Mouse (Mus musculus) limb, embryonic 10.5 days (tissue): Measurements from ENCODE around the gene Hcn1. TPM values are rescaled to one million over a fixed set of nuclear protein-coding genes. Genes with fewer than 3 reads are reported as not detected.
A peak's percentile ranks its signal among the peaks of the same experiment; 100 is the strongest.
"Not testable (repeated sequence)": the region's sequence is repeated elsewhere in the genome, so short reads cannot be mapped to it uniquely, and the experiment has no call there.

Experiments
- DNase-seq: peaks from one replicate; pipeline ENCODE4 v3.0.0-alpha.2; 2017; ENCODE audit warnings: low spot score
- H3K27ac ChIP-seq: fragments of 300-500 bp; sonication (generic); 2 replicates; pipeline ENCODE4 v1.5.1; 2016; ENCODE audit warnings: mild to moderate bottlenecking
- H3K27me3 ChIP-seq: fragments of 300-500 bp; sonication (generic); 2 replicates; pipeline ENCODE4 v1.6.1; 2016; ENCODE audit warnings: low read depth, mild to moderate bottlenecking; ENCODE audit not compliant: poor library complexity, severe bottlenecking
- H3K36me3 ChIP-seq: fragments of 300-500 bp; sonication (generic); 2 replicates; pipeline ENCODE4 v1.6.1; 2016; ENCODE audit warnings: mild to moderate bottlenecking, moderate library complexity
- H3K4me1 ChIP-seq: fragments of 300-500 bp; sonication (generic); 2 replicates; pipeline ENCODE4 v1.6.1; 2016
- H3K4me3 ChIP-seq: fragments of 300-500 bp; sonication (generic); 2 replicates; pipeline ENCODE4 v1.5.1; 2016; ENCODE audit warnings: mild to moderate bottlenecking, moderate library complexity
- H3K9me3 ChIP-seq: fragments of 300-500 bp; sonication (generic); replicated peaks from 2 replicates; pipeline ENCODE4 v1.6.1; 2016; ENCODE audit warnings: mild to moderate bottlenecking
- WGBS: fragments of 180-500 bp; shearing (Covaris S2); methylation state at CpG from one replicate; pipeline ENCODE4 v1.1.7; 2016; 5-methylcytosine and 5-hydroxymethylcytosine counted together
- polyA plus RNA-seq: library from polyadenylated mRNA; unstranded; fragments of >200 nt; fragmentation: Nextera tagmentation; extraction: Ambion mirVana; gene quantifications from 2 replicates; pipeline ENCODE4 v1.2.1, GENCODE M21; 2016

Gene Hcn1
- polyA plus RNA-seq, 1 experiment from 2014 or later: 0.09 TPM

DNA sequence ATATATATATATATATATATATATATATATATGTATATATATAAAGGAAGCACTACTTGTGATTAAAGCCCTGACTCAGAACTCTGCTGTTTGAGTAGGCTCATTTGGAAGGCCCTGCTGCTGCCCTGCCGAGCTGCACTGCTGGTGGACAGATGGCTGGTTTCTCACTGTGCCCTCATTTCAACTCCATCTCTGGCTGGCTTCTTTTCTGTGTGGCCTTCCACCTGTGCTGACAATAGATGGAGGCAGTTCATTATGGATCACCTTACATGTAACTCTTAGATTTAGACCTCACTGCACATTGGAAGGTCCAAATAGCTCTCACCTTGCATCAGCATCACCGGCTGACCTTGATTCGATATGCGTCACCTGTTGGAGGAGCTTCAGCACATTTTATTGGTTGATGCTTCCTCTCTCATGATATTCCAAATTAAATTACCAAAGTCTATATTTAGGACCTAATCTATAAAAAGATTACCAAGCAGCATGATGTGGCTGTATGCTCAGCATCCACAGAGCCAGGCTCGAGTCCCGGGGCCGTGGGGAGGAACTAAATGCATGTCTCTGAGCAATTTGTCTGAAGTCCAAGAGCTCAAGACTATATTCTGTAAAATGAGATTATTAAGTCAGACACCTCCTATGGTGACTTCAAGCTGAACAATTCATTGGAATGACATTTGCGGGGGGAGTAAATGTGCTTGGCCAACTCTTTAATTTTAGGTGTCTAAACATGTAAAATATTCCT, 338.6 kb downstream of the Hcn1 start:
- Histone ChIP-seq H3K27ac (no peak overlapping the region), H3K9me3 (no peaks in the 10 kb centered on the region), H3K27me3 (no peaks in the 10 kb centered on the region), H3K4me1 (no peaks in the 10 kb centered on the region), H3K36me3 (no peaks in the 10 kb centered on the region), H3K4me3 (no peak overlapping the region)
- DNase-seq: no peak
- 95% methylated on average over 8 of the region's 8 CpGs for WGBS

DNA sequence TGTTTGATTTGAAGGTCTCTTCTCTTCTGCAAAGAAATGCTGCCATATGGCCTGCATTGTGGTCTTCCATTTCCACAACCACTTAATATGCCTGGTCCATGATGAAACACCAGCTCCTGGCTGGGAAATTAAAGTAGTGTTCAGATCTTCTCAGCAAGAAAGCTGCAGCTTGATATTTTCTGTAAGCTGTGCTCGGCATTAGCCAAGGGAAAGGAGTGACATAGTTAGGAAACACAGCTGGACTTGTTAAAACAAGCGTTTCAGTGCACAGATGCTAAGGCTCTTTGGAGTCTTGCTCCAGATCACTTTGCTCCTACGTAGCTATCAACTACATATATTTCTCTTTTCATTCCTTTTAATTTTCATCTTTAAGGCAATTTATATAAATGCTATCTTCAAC, 344.7 kb downstream of the Hcn1 start:
- 92% methylated on average over 3 of the region's 3 CpGs for WGBS
- H3K27me3 ChIP-seq: no peaks in the 10 kb centered on the region
- no peak overlapping the region for H3K4me3 ChIP-seq
- H3K4me1 ChIP-seq: no peaks in the 10 kb centered on the region
- DNase-seq: no peak
- H3K9me3 ChIP-seq: no peaks in the 10 kb centered on the region
- no peak overlapping the region for H3K27ac ChIP-seq
- no peaks in the 10 kb centered on the region for H3K36me3 ChIP-seq

DNA sequence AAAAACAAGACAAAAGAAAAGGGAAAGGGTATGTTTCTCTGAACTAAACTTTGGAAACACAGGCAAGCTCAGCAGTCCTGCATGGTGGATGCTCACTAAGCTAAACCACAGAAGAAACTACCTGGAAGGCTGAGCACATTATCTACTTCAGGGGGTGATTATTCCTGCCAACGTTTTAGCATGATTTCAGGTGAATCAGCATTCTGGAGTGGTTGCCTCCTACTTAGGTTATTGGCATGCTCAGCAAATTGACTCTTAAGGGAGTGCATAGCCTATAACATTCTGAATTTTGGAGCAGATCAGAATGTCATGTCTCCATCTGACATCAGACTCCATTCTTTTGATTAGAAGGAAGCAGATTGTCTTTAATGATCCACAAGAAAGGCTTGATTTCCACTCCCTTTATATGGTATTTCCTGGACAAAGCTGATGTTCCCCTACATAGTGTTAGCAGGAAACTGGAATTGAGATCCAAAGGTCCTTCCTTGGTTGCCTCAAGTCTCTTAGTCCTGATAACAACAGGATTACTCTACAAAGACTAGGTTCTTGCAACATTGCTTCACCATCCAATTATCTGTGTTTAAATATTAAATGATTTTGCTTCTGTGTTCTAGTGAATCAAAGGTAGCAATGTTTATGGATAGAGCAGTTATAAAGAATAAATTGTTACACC, 345.7 kb downstream of the Hcn1 start:
- 64% methylated on average over 1 of the region's 1 CpGs for WGBS
- no peaks in the 10 kb centered on the region for H3K36me3 ChIP-seq
- no peak overlapping the region for H3K27ac ChIP-seq
- DNase-seq: no peak
- no peaks in the 10 kb centered on the region for H3K4me1 ChIP-seq
- H3K4me3 ChIP-seq: no peak overlapping the region
- H3K9me3 ChIP-seq: no peaks in the 10 kb centered on the region
- H3K27me3 ChIP-seq: no peaks in the 10 kb centered on the region

DNA sequence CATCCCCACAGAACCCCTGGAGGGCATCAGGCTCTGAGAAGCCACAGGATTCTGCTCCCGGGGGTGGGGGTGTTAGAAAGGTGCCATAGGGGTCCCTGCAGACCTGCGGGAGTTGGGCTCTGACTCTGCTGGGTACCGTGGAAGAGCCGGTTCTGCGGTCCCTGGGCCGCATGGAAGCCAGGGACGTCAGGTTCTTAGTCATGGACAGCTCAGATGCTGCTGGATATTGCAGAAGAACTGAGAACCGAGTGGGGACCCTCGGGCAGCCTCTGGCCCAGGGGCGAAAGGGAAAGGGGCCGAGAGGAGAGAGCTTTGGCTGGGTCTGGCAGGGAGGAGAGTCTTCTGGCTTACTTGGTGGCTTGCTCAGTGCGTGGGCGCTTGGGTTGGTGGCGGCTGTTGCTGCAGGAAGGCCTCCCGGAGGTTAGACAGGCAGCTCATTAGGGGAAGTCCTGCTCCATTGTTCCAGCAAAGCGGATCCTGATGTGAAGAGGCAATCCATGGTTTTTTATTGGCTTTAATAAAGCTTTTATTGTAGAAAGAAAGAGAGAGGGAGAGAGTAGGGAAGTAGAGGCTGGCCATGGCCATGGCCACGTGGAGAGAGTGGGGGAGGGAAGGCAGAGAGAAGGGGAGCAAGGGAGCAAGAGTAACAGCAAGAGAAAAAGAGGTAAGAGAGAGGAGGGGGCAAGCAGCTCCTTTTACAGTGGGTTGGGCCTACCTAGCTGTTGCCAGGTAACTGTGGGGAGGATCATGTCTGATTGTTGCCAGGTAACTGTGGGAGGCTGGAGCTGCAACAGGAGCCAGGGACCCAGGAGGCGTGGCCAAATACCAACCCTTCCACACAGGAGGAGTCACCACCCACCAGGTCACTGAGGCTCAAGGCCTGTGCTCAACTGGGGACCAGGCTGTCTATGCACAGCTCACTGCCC, 356.6 kb downstream of the Hcn1 start:
- Histone ChIP-seq H3K4me3 (peak overlapping the region; percentile 39), H3K4me1 (peaks cover 10% of the 10 kb centered on the region), H3K9me3 (no peaks in the 10 kb centered on the region), H3K27ac (peak overlapping the region; percentile 72), H3K36me3 (no peaks in the 10 kb centered on the region), H3K27me3 (no peaks in the 10 kb centered on the region)
- 8% methylated on average over 18 of the region's 18 CpGs for WGBS
- DNase-seq: peak; percentile 53

DNA sequence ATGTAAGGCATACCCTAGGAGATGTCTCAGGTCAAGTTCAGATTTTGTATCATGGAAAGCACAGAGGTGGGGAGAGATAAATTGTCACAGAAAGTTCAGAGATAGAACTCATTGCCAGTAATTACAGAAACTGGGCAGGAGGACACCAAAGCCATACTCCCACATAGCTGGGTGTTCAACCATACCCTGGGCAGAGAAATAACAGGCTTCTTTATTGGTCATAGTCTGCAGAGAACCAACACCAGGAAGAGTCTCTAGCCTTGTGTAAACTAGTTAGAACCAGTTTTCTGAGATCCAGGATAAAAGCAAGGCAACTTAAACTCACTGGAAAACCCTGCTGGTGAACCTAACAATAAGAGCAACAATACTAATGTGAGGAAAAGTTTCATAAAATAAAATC, 362.5 kb downstream of the Hcn1 start:
- Histone ChIP-seq H3K27me3 (no peaks in the 10 kb centered on the region), H3K36me3 (no peaks in the 10 kb centered on the region), H3K9me3 (no peaks in the 10 kb centered on the region), H3K4me3 (no peak overlapping the region), H3K4me1 (no peaks in the 10 kb centered on the region), H3K27ac (no peak overlapping the region)
- DNase-seq: no peak

DNA sequence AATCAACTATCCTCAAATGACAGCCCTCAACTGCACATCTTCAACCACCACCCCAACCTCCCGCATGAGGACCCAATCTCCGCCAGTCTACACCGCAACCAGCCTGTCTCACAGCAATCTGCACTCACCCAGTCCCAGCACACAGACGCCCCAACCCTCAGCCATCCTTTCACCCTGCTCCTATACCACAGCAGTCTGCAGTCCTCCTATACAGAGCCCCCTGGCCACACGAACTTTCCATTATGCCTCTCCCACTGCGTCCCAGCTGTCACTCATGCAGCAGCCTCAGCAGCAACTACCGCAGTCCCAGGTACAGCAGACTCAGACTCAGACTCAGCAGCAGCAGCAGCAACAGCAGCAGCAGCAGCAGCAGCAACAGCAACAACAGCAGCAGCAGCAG, 373.3 kb downstream of the Hcn1 start:
- Histone ChIP-seq H3K27me3 (peaks cover 4% of the 10 kb centered on the region; the same call in 1 of the 2 replicates), H3K4me1 (peaks cover 12% of the 10 kb centered on the region), H3K27ac (peak overlapping the region; percentile 34; the same call in 1 of the 2 replicates), H3K4me3 (no peak overlapping the region), H3K9me3 (no peaks in the 10 kb centered on the region), H3K36me3 (no peaks in the 10 kb centered on the region)
- WGBS: 67% methylated on average over 7 of the region's 7 CpGs
- DNase-seq: no peak

DNA sequence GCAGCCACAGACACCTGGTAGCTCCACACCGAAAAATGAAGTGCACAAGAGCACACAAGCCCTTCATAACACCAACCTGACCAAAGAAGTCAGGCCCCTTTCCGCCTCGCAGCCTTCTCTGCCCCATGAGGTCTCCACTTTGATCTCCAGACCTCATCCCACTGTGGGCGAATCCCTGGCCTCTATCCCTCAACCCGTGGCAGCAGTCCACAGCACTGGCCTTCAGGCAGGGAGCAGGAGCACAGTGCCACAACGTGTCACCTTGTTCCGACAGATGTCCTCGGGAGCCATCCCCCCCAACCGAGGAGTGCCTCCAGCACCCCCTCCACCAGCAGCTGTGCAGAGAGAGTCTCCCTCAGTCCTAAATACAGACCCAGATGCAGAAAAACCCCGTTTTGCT, 373.7 kb downstream of the Hcn1 start:
- peaks cover 12% of the 10 kb centered on the region for H3K4me1 ChIP-seq
- 57% methylated on average over 10 of the region's 10 CpGs for WGBS
- H3K27ac ChIP-seq: peak overlapping the region; percentile 34; the same call in 1 of the 2 replicates
- peaks cover 4% of the 10 kb centered on the region; the same call in 1 of the 2 replicates for H3K27me3 ChIP-seq
- H3K9me3 ChIP-seq: no peaks in the 10 kb centered on the region
- H3K36me3 ChIP-seq: no peaks in the 10 kb centered on the region
- no peak overlapping the region for H3K4me3 ChIP-seq
- DNase-seq: no peak

DNA sequence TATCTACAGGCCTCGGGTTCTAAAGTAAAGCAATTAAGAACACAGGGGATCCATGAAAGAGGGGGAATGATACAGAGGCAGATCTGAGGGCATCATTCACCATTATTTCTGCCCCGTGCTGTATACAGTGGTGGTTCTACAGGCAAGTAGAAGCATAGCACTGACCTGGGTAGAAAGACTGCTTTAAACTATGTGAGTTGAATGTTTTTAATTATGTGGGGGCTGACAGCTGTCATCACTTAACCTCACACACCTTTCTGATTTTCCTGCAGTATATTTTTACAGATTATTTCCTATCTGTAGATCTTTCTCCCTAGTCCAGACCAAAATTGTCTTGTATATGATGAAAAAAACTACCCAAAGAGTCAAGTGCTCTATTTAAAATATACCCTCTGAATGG, 382.2 kb downstream of the Hcn1 start:
- no peaks in the 10 kb centered on the region for H3K9me3 ChIP-seq
- H3K4me3 ChIP-seq: no peak overlapping the region
- H3K27ac ChIP-seq: no peak overlapping the region
- H3K36me3 ChIP-seq: no peaks in the 10 kb centered on the region
- H3K4me1 ChIP-seq: peaks cover 16% of the 10 kb centered on the region
- peak; percentile 33 for DNase-seq
- H3K27me3 ChIP-seq: no peaks in the 10 kb centered on the region
- WGBS: 36% methylated on average over 2 of the region's 2 CpGs

DNA sequence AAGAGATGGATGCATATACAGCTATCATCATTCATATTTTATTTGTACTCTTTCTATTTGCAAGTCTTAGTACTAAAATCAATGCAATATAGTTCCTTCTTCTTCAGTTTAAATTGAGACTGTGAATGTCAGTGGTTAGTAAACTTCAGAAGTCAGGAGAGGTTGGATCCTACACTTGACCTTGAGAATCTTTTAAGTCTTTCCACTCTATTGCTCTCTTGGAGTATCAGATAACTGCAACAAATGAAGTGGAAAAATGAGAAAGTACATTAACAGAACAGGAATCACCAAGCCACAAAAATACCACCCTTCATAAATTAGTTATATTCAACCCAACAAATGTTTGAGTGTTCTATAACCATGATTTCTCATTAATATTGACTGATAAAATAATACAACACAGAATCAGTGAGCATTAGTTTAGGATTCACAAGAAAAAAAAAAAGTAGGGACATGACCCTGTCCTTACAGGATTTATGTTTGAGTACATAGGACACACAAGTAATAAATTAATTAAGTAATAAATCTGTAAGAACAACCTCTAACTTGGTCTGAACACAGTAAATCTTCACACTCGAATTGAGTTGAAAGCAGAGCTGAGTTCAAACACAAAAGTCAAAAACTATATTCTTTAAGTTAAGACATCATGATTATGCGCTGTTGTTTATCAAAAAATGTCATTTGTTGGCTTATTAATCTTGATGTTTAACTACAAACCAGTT, 397.8 kb downstream of the Hcn1 start:
- H3K9me3 ChIP-seq: no peaks in the 10 kb centered on the region
- no peak for DNase-seq
- H3K36me3 ChIP-seq: no peaks in the 10 kb centered on the region
- H3K4me3 ChIP-seq: no peak overlapping the region
- WGBS: 88% methylated on average over 2 of the region's 2 CpGs
- H3K4me1 ChIP-seq: peaks cover 5% of the 10 kb centered on the region
- no peaks in the 10 kb centered on the region for H3K27me3 ChIP-seq
- H3K27ac ChIP-seq: no peak overlapping the region

DNA sequence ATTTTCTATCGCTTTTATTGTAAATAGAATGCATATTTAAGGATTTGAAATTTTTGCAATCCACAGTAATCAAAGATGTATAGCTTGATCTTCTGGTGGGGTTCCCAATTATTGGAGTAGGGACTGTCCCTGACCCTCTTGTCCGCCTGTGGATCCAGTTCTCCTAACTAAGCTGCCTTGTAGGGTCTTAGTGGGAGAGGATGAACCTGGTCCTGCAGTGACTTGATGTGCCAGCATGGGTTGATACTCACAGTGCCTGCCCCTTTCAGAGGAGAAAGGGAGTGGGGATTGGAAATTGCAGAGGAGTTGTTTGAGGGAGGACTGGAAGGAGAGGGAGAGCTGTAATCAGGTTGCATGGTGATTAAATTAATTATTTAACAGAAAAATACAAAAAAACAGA, 398.4 kb downstream of the Hcn1 start:
- H3K4me3 ChIP-seq: no peak overlapping the region
- H3K4me1 ChIP-seq: peaks cover 5% of the 10 kb centered on the region
- 89% methylated on average over 2 of the region's 2 CpGs for WGBS
- H3K27me3 ChIP-seq: no peaks in the 10 kb centered on the region
- no peak overlapping the region for H3K27ac ChIP-seq
- H3K36me3 ChIP-seq: no peaks in the 10 kb centered on the region
- DNase-seq: no peak
- no peaks in the 10 kb centered on the region for H3K9me3 ChIP-seq

DNA sequence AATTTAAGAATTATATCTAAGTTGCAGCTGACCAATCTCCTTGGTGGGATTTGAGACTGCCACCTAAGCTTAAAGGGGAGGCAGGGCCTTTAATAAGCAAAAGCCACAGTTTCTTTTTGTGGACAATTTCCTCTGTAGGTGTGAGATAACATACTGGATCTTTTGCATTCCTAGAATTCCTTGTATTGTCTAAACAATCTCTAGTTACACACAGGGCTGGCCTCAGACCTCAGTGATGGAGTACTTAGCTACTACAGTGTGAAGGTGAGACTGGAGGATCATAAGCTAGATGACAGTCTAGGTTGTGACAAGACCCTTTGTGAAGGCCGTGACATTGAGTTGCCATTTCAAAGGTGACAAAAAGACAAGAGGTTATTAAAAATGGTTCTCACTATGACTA, 419.1 kb downstream of the Hcn1 start:
- H3K36me3 ChIP-seq: no peaks in the 10 kb centered on the region
- H3K4me1 ChIP-seq: no peaks in the 10 kb centered on the region
- H3K4me3 ChIP-seq: no peak overlapping the region
- DNase-seq: no peak
- H3K9me3 ChIP-seq: no peaks in the 10 kb centered on the region
- H3K27ac ChIP-seq: no peak overlapping the region
- H3K27me3 ChIP-seq: no peaks in the 10 kb centered on the region
- 83% methylated on average over 1 of the region's 1 CpGs for WGBS

DNA sequence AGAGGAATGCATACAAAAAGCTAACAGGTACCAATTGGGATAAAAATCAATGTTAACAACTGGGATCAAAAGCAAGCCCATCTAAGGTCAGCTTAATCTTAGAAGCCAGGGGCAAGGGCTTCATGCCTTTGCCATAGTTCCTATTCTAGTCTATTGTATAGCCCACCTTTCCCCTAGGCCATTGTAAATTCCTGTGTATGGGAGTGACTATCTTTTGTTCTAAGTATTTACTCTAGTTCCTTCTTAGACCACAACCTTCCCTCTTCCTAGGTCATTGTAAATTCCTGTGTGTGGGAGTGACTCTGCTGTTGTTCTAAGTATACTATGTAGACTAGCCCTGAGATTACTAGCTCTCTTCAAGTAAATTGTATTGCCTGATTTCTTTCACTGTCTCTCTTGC, 420.8 kb downstream of the Hcn1 start:
- H3K36me3 ChIP-seq, H3K4me1 ChIP-seq, H3K9me3 ChIP-seq, H3K27ac ChIP-seq, DNase-seq, H3K27me3 ChIP-seq, H3K4me3 ChIP-seq: not testable (repeated sequence)
